Mouse (Mus musculus): ENCODE data around the gene Wdr24. TPM values are rescaled to one million over a fixed set of nuclear protein-coding genes. Genes with fewer than 3 reads are reported as not detected.

Gene Wdr24
- polyA plus RNA-seq, 1 experiment from 2014 or later: 31.8 TPM

GRCm38 (mm10) chr17:25834595-25835222, 11.3 kb downstream of the Wdr24 start:
- peaks cover 56% of the 10 kb centered on the region for H3K36me3 ChIP-seq
- H3K27me3 ChIP-seq: no peaks in the 10 kb centered on the region
- 83% methylated on average over 12 of the region's 12 CpGs for WGBS
- no peaks in the 10 kb centered on the region for H3K9me3 ChIP-seq (replicated peaks)
- ATAC-seq (replicated peaks; ENCODE audit: low FRiP score): no peak
- H3K4me1 ChIP-seq: peaks cover 77% of the 10 kb centered on the region
- H3K27ac ChIP-seq: peak overlapping the region; percentile 100
- H3K4me2 ChIP-seq: peak overlapping the region; percentile 95
- H3K9ac ChIP-seq: peak overlapping the region; percentile 73
- H3K4me3 ChIP-seq (replicated peaks): peak overlapping the region; percentile 64

GRCm38 (mm10) chr17:25835301-25835700, 11.9 kb downstream of the Wdr24 start:
- H3K4me1 ChIP-seq: peaks cover 74% of the 10 kb centered on the region
- 0 out of 2 replicates have a peak overlapping the region, but pooled peaks have one; percentile 64 for H3K4me3 ChIP-seq (replicated peaks)
- H3K27ac ChIP-seq: no peak overlapping the region
- no peaks in the 10 kb centered on the region for H3K9me3 ChIP-seq (replicated peaks)
- H3K4me2 ChIP-seq: peak overlapping the region; percentile 95
- H3K9ac ChIP-seq: no peak overlapping the region
- 90% methylated on average over 7 of the region's 7 CpGs for WGBS
- no peak for ATAC-seq (replicated peaks; ENCODE audit: low FRiP score)
- H3K27me3 ChIP-seq: no peaks in the 10 kb centered on the region
- peaks cover 56% of the 10 kb centered on the region for H3K36me3 ChIP-seq

GRCm38 (mm10) chr17:25835816-25836215, 12.4 kb downstream of the Wdr24 start:
- 91% methylated on average over 16 of the region's 16 CpGs for WGBS
- peak overlapping the region; percentile 85 for H3K27ac ChIP-seq
- peaks cover 56% of the 10 kb centered on the region for H3K36me3 ChIP-seq
- H3K4me2 ChIP-seq: peak overlapping the region; percentile 95
- peak overlapping the region; percentile 42; the same call in 1 of the 2 replicates for H3K9ac ChIP-seq
- no peaks in the 10 kb centered on the region for H3K9me3 ChIP-seq (replicated peaks)
- peak overlapping the region; percentile 42; the same call in 1 of the 2 replicates for H3K4me3 ChIP-seq (replicated peaks)
- ATAC-seq (replicated peaks; ENCODE audit: low FRiP score): no peak
- no peaks in the 10 kb centered on the region for H3K27me3 ChIP-seq
- peaks cover 70% of the 10 kb centered on the region for H3K4me1 ChIP-seq

GRCm38 (mm10) chr17:25836397-25837075, 13.1 kb downstream of the Wdr24 start:
- Histone ChIP-seq H3K27me3 (no peaks in the 10 kb centered on the region), H3K27ac (peak overlapping the region; percentile 85), H3K4me3 (replicated peaks) (peak overlapping the region; percentile 42), H3K36me3 (peaks cover 56% of the 10 kb centered on the region), H3K4me1 (peaks cover 63% of the 10 kb centered on the region), H3K9ac (peak overlapping the region; percentile 42), H3K4me2 (peak overlapping the region; percentile 95), H3K9me3 (replicated peaks) (no peaks in the 10 kb centered on the region)
- 18% methylated on average over 23 of the region's 23 CpGs for WGBS
- no peak; the same call in 1 of the 2 replicates for ATAC-seq (replicated peaks; ENCODE audit: low FRiP score)

DNA sequence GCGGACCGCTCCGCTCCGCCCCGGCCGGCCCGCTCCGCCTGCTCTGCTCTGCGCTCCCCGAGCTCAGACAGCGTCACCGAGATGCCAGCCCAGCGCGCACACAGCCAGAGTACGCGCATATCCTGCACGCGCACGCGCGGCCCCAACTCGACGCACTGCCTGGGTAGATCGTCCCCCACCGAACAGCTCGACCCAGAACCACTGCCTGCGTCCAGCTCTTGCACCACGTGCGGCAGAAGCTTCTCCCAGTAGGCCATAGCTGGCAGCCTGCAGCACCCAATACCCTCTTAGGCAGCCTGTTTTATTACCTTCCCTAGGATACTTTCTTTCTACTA, 13.6 kb downstream of the Wdr24 start, which contains the start of gene Rhbdl1:
Gene Rhbdl1, minus strand, starts transcription at position 220 of the 335 bp plus-strand sequence.
- no peaks in the 10 kb centered on the region for H3K27me3 ChIP-seq
- peaks cover 58% of the 10 kb centered on the region for H3K4me1 ChIP-seq
- 0 out of 2 replicates have a peak, but pooled peaks have one; percentile 34 for ATAC-seq (replicated peaks; ENCODE audit: low FRiP score)
- 2% methylated on average over 29 of the region's 29 CpGs for WGBS
- H3K4me3 ChIP-seq (replicated peaks): peak within 1 kb of the TSS; percentile 42
- H3K4me2 ChIP-seq: peak within 1 kb of the TSS; percentile 95
- H3K9me3 ChIP-seq (replicated peaks): no peaks in the 10 kb centered on the region
- H3K27ac ChIP-seq: peak within 1 kb of the TSS; percentile 85
- peaks cover 57% of the 10 kb centered on the region for H3K36me3 ChIP-seq
- peak within 1 kb of the TSS; percentile 42 for H3K9ac ChIP-seq

- ATAC-seq (replicated peaks; ENCODE audit: low FRiP score): no peak
- peak overlapping the region; percentile 42 for H3K4me3 ChIP-seq (replicated peaks)
- H3K27ac ChIP-seq: peak overlapping the region; percentile 85
- peaks cover 57% of the 10 kb centered on the region for H3K4me1 ChIP-seq
- peak overlapping the region; percentile 95 for H3K4me2 ChIP-seq
- H3K36me3 ChIP-seq: peaks cover 62% of the 10 kb centered on the region
- WGBS: 52% methylated on average over 3 of the region's 3 CpGs
- H3K9me3 ChIP-seq (replicated peaks): no peaks in the 10 kb centered on the region
- H3K27me3 ChIP-seq: no peaks in the 10 kb centered on the region
- no peak overlapping the region for H3K9ac ChIP-seq
These were observed 14.1 kb downstream of the Wdr24 start for GRCm38 (mm10) chr17:25837533-25837932.

- WGBS: 82% methylated on average over 4 of the region's 4 CpGs
- Histone ChIP-seq H3K4me3 (replicated peaks) (no peak overlapping the region), H3K4me1 (peaks cover 62% of the 10 kb centered on the region), H3K27me3 (no peaks in the 10 kb centered on the region), H3K9me3 (replicated peaks) (no peaks in the 10 kb centered on the region), H3K4me2 (no peak overlapping the region), H3K27ac (no peak overlapping the region), H3K9ac (no peak overlapping the region), H3K36me3 (peaks cover 67% of the 10 kb centered on the region)
- ATAC-seq (replicated peaks; ENCODE audit: low FRiP score): no peak
These were observed 15.5 kb downstream of the Wdr24 start for GRCm38 (mm10) chr17:25838904-25839303.

GRCm38 (mm10) chr17:25839455-25840235, 16.2 kb downstream of the Wdr24 start:
- Histone ChIP-seq H3K4me3 (replicated peaks) (no peak overlapping the region), H3K9me3 (replicated peaks) (no peaks in the 10 kb centered on the region), H3K4me2 (no peak overlapping the region), H3K9ac (no peak overlapping the region), H3K27me3 (no peaks in the 10 kb centered on the region), H3K36me3 (peaks cover 67% of the 10 kb centered on the region), H3K4me1 (peaks cover 57% of the 10 kb centered on the region), H3K27ac (no peak overlapping the region)
- ATAC-seq (replicated peaks; ENCODE audit: low FRiP score): no peak
- 82% methylated on average over 14 of the region's 14 CpGs for WGBS

GRCm38 (mm10) chr17:25840519-25840918, 17.1 kb downstream of the Wdr24 start:
- Histone ChIP-seq H3K9ac (no peak overlapping the region), H3K27ac (no peak overlapping the region), H3K4me2 (no peak overlapping the region), H3K9me3 (replicated peaks) (no peaks in the 10 kb centered on the region), H3K4me1 (peaks cover 54% of the 10 kb centered on the region), H3K36me3 (peaks cover 65% of the 10 kb centered on the region), H3K4me3 (replicated peaks) (no peak overlapping the region), H3K27me3 (no peaks in the 10 kb centered on the region)
- no peak for ATAC-seq (replicated peaks; ENCODE audit: low FRiP score)
- WGBS: 96% methylated on average over 6 of the region's 6 CpGs

DNA sequence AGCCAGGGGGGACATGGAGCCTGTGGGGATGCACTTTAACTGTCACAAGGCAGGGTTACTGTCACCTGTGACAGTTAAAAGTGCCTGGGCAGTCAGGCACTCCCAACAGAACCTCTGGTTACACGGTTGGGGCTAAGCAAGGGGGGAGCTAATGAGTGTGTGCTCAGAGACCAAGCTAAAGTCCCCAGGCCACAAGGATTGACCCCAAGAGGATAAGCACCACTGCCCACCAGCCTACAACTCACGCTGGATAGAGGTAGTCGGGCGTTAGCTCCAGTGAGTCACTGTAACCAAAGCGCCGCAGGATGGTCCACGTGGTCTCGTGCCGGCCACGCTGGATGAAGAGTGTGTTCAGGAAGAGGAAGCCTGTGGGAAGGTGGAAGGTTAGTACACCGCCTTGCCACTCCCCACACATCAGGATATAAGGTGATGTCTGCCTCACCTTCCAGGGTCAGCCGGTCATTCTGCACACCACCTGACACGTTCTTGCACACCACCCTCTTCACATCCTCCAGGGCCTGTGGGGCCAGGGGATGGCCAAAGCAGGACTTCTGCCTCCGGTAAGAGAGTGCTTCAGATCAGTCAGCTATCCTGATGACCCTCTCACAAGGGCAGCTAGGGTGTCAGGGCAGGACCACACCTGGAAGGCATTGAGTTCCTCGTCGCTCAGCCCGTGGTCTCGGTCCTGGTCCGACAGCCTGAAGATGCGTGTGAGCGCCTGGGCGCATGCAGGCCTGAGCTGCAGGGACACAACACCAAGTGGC, 17.9 kb downstream of the Wdr24 start, which contains the start of gene Gm20683:
Gene Gm20683, minus strand, starts transcription at position 647 of the 764 bp plus-strand sequence.
- Histone ChIP-seq H3K4me2 (no peak within 1 kb of the TSS), H3K4me3 (replicated peaks) (no peak within 1 kb of the TSS), H3K27me3 (no peaks in the 10 kb centered on the region), H3K4me1 (peaks cover 46% of the 10 kb centered on the region), H3K27ac (no peak within 1 kb of the TSS), H3K9me3 (replicated peaks) (no peaks in the 10 kb centered on the region), H3K36me3 (peaks cover 67% of the 10 kb centered on the region), H3K9ac (no peak within 1 kb of the TSS)
- WGBS: 95% methylated on average over 22 of the region's 22 CpGs
- ATAC-seq (replicated peaks; ENCODE audit: low FRiP score): no peak

GRCm38 (mm10) chr17:25842509-25842908, 19.1 kb downstream of the Wdr24 start:
- Histone ChIP-seq H3K9me3 (replicated peaks) (no peaks in the 10 kb centered on the region), H3K27ac (no peak overlapping the region), H3K9ac (no peak overlapping the region), H3K4me1 (peaks cover 34% of the 10 kb centered on the region), H3K36me3 (peaks cover 78% of the 10 kb centered on the region), H3K4me3 (replicated peaks) (no peak overlapping the region), H3K4me2 (no peak overlapping the region), H3K27me3 (no peaks in the 10 kb centered on the region)
- ATAC-seq (replicated peaks; ENCODE audit: low FRiP score): no peak
- 84% methylated on average over 3 of the region's 3 CpGs for WGBS

Measured in kidney, embryonic 15.5 days (tissue).